21 mouse cellular contexts compared by ENCODE assay signal in genomic region chr11:8882793-8883192, GRCm38 (mm10).
DNase-seq lines count a peak whose midpoint lies in the region; ATAC-seq and TF ChIP-seq lines count a peak whose summit lies in the region.
"Had no signal": no experiment of that assay in that cellular context is flagged by ENCODE, and none has a peak within 500 bp of the region (broad histone marks: within the 10 kb centered on the region; RNA-seq: fewer than 3 reads in every experiment).

No protein-coding gene starts in this region.

- WGBS in lung, embryonic 14.5 days: 54% methylated on average over 4 of the region's 4 CpGs
- WGBS in lung, embryonic 15.5 days: 55% methylated on average over 4 of the region's 4 CpGs
- 51% methylated on average over 4 of the region's 4 CpGs for WGBS in lung, embryonic 16.5 days
- WGBS in lung, adult 2 months: 75% methylated on average over 4 of the region's 4 CpGs
- 61% methylated on average over 4 of the region's 4 CpGs for WGBS in lung, postnatal 0 days

- H3K4me3 ChIP-seq in lung, embryonic 14.5 days (ENCODE audit: low read depth, low read length): no peak overlapping the region
- H3K4me3 ChIP-seq in lung, embryonic 15.5 days: no peak overlapping the region
- H3K4me3 ChIP-seq in lung, embryonic 16.5 days (ENCODE audit: low read length): no peak overlapping the region
- no peak overlapping the region for H3K4me3 ChIP-seq in lung, adult 2 months (replicated peaks; ENCODE audit: extremely low read depth, low read depth, low read length)
- no peak overlapping the region for H3K4me3 ChIP-seq in lung, postnatal 0 days (ENCODE audit: low read depth, low read length)

- TF ChIP-seq CTCF in lung, embryonic 14.5 days (IDR thresholded peaks at IDR 0.05; ENCODE audit: low read depth): no peak
- TF ChIP-seq CTCF in lung, adult 2 months (IDR thresholded peaks at IDR 0.05; ENCODE audit: insufficient read depth, low read length): no peak
- TF ChIP-seq CTCF in lung, postnatal 0 days (IDR thresholded peaks at IDR 0.05): no peak

- peak; percentile 60; the same call in 1 of the 2 replicates for ATAC-seq in lung, embryonic 14.5 days (ENCODE audit: insufficient read depth)
- peak; percentile 73; the same call in 1 of the 2 replicates for ATAC-seq in lung, embryonic 15.5 days (ENCODE audit: borderline replicate concordance, extremely low read depth, low FRiP score, low TSS enrichment)
- peak; percentile 82 for ATAC-seq in lung, embryonic 16.5 days (ENCODE audit: low read depth)
- ATAC-seq in lung, postnatal 0 days: no peak
- ATAC-seq: activated CD4-positive, CD25-positive, alpha-beta regulatory T cell, adult 4 months; CD4-positive, CD25-positive, alpha-beta regulatory T cell, adult 4 months; Patski had no signal

- H3K9me3 ChIP-seq in lung, embryonic 14.5 days (ENCODE audit: low read depth, low read length): no peaks in the 10 kb centered on the region
- no peaks in the 10 kb centered on the region for H3K9me3 ChIP-seq in lung, embryonic 15.5 days
- no peaks in the 10 kb centered on the region for H3K9me3 ChIP-seq in lung, embryonic 16.5 days (ENCODE audit: control insufficient read depth, low read length)
- no peaks in the 10 kb centered on the region for H3K9me3 ChIP-seq in lung, postnatal 0 days (ENCODE audit: low read length)
- H3K9me3 ChIP-seq: G1E had no signal

- no peak overlapping the region for H3K4me2 ChIP-seq in lung, embryonic 14.5 days
- H3K4me2 ChIP-seq in lung, embryonic 15.5 days: no peak overlapping the region
- H3K4me2 ChIP-seq in lung, embryonic 16.5 days (ENCODE audit: low read depth, low read length): no peak overlapping the region
- H3K4me2 ChIP-seq in lung, postnatal 0 days (replicated peaks; ENCODE audit: low read depth, low read length): no peak overlapping the region

- H3K9ac ChIP-seq in lung, embryonic 14.5 days: no peak overlapping the region
- H3K9ac ChIP-seq in lung, embryonic 15.5 days: no peak overlapping the region
- H3K9ac ChIP-seq in lung, embryonic 16.5 days (ENCODE audit: low read length): no peak overlapping the region
- no peak overlapping the region for H3K9ac ChIP-seq in lung, postnatal 0 days (replicated peaks; ENCODE audit: low read depth)

- H3K36me3 ChIP-seq in lung, embryonic 14.5 days (ENCODE audit: insufficient read depth): no peaks in the 10 kb centered on the region
- H3K36me3 ChIP-seq in lung, embryonic 15.5 days: no peaks in the 10 kb centered on the region
- H3K36me3 ChIP-seq in lung, embryonic 16.5 days (ENCODE audit: control insufficient read depth, insufficient read depth, low read length): no peaks in the 10 kb centered on the region
- no peaks in the 10 kb centered on the region for H3K36me3 ChIP-seq in lung, postnatal 0 days (ENCODE audit: insufficient read depth, low read length)
- H3K36me3 ChIP-seq: G1E had no signal

- no peak for TF ChIP-seq EP300 in lung, postnatal 0 days (IDR thresholded peaks at IDR 0.05)

- no peak overlapping the region for H3K27ac ChIP-seq in lung, embryonic 14.5 days (ENCODE audit: low read depth)
- H3K27ac ChIP-seq in lung, embryonic 15.5 days: no peak overlapping the region
- H3K27ac ChIP-seq in lung, embryonic 16.5 days (ENCODE audit: low read length): no peak overlapping the region
- no peak overlapping the region for H3K27ac ChIP-seq in lung, postnatal 0 days (ENCODE audit: low read length)

- no peak for TF ChIP-seq POLR2A in lung, adult 2 months (IDR thresholded peaks at IDR 0.05; ENCODE audit: borderline replicate concordance, extremely low read depth, low read depth, low read length)

- H3K4me1 ChIP-seq in lung, embryonic 14.5 days (ENCODE audit: insufficient read depth): no peaks in the 10 kb centered on the region
- H3K4me1 ChIP-seq in lung, embryonic 15.5 days: no peaks in the 10 kb centered on the region
- H3K4me1 ChIP-seq in lung, embryonic 16.5 days (replicated peaks; ENCODE audit: control insufficient read depth, insufficient read depth, low read length): 0 out of 2 replicates have a peak, but pooled peaks cover 2% of the 10 kb centered on the region
- H3K4me1 ChIP-seq in lung, adult 2 months (ENCODE audit: control insufficient read depth, insufficient read depth, low read length): no peaks in the 10 kb centered on the region
- H3K4me1 ChIP-seq in lung, postnatal 0 days (ENCODE audit: insufficient read depth, low read depth, low read length): no peaks in the 10 kb centered on the region

- no peaks in the 10 kb centered on the region for H3K27me3 ChIP-seq in lung, embryonic 14.5 days (ENCODE audit: insufficient read depth, low read length)
- H3K27me3 ChIP-seq in lung, embryonic 15.5 days: no peaks in the 10 kb centered on the region
- H3K27me3 ChIP-seq in lung, embryonic 16.5 days (ENCODE audit: control insufficient read depth, insufficient read depth, low read depth, low read length): no peaks in the 10 kb centered on the region
- no peaks in the 10 kb centered on the region for H3K27me3 ChIP-seq in lung, postnatal 0 days (replicated peaks; ENCODE audit: insufficient read depth, low read length)
- H3K27me3 ChIP-seq: Patski had no signal

- DNase-seq in lung, embryonic 14.5 days: peak; percentile 66
- no peak for DNase-seq in lung, postnatal 36 days
- no peak for DNase-seq in lung, postnatal 25 days (ENCODE audit: low spot score)
- DNase-seq in lung, adult 2 months: no peak
- peak; percentile 13 for DNase-seq in lung, postnatal 0 days (ENCODE audit: low spot score)
- DNase-seq in lung, postnatal 4 days: no peak
- DNase-seq: adrenal gland, adult 2 months; adrenal gland, adult 8-10 months; adrenal gland, postnatal 10 days; adrenal gland, postnatal 14 days; adrenal gland, postnatal 25 days; adrenal gland, postnatal 36 days; B cell, adult 2 months; cerebellum, adult 11 months; cerebellum, adult 11-12 months had no signal

Comparison
In these comparisons a context has a peak if more than half of its experiments do, and no peak if none do; other contexts are left out.
1. DNase-seq: peak in lung, embryonic 14.5 days (single experiment) and lung, postnatal 0 days (single experiment); none in lung, postnatal 36 days (single experiment), lung, postnatal 25 days (single experiment), lung, adult 2 months (single experiment) and lung, postnatal 4 days (0 of 2).